9 mouse cellular contexts compared by ENCODE assay signal in the genomic region with DNA sequence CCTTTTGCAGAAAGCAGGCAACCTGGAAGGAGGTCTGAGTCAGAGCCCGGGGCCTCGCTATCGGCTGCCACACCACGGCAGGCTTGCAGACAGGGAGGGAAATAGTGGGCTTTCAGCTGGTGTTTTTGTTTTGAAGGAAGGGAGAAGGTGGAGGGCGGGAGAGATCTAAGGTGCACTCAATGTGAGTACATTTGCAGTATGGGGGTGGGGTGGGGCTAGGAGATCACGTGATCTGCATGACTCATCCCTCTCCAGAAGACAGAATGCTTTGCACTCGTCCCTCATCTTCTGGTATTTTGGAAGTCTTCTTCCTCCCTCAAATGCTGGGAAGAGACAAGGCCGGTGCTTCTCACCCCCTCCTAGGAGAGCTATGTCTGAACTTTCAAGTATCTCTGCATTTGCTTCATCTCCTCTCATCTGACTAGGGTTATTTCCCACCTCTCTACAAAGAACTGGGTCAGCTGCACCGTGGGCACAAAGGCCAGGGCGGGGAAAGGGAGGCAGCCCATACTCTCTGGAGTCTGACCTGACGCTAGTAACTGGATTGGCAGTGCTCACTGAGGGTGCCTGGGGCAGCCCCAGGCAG.
A peak's percentile ranks its signal among the peaks of the same experiment; 100 is the strongest.
DNase-seq lines count a peak whose midpoint lies in the region; ATAC-seq and TF ChIP-seq lines count a peak whose summit lies in the region.
"Had no signal": no experiment of that assay in that cellular context is flagged by ENCODE, and none has a peak within 500 bp of the region (broad histone marks: within the 10 kb centered on the region; RNA-seq: fewer than 3 reads in every experiment).

No protein-coding gene starts in this region.

- no peak for TF ChIP-seq CTCF in gastrocnemius, adult 2 months (IDR thresholded peaks at IDR 0.05)

- intact Hi-C loops in gastrocnemius, adult 2 months (cut with DNase I) = no loop called here

- H3K9me3 ChIP-seq in liver, embryonic 12.5 days (replicated peaks) = no peaks in the 10 kb centered on the region; the same call in 1 of the 2 replicates
- H3K9me3 ChIP-seq in forebrain, embryonic 14.5 days (replicated peaks; ENCODE audit: control insufficient read depth, low read length) = no peaks in the 10 kb centered on the region
- H3K9me3 ChIP-seq: midbrain, embryonic 12.5 days had no signal

- peak overlapping the region; percentile 22; the same call in 1 of the 2 replicates for H3K4me2 ChIP-seq in liver, embryonic 12.5 days
- H3K4me2 ChIP-seq in forebrain, embryonic 14.5 days (ENCODE audit: low read length) = no peak overlapping the region
- H3K4me2 ChIP-seq: midbrain, embryonic 12.5 days had no signal

- H3K4me1 ChIP-seq in liver, embryonic 12.5 days = peaks cover 20% of the 10 kb centered on the region
- H3K4me1 ChIP-seq in forebrain, embryonic 14.5 days (ENCODE audit: control insufficient read depth, insufficient read depth, low read length) = no peaks in the 10 kb centered on the region
- H3K4me1 ChIP-seq: midbrain, embryonic 12.5 days had no signal

- no peak overlapping the region for H3K4me3 ChIP-seq in liver, embryonic 12.5 days
- H3K4me3 ChIP-seq in gastrocnemius, adult 2 months = no peak overlapping the region
- no peak overlapping the region for H3K4me3 ChIP-seq in forebrain, embryonic 14.5 days (ENCODE audit: low read depth, low read length)
- H3K4me3 ChIP-seq: midbrain, embryonic 12.5 days had no signal

- H3K27ac ChIP-seq in liver, embryonic 12.5 days = no peak overlapping the region; the same call in 1 of the 2 replicates
- no peak overlapping the region for H3K27ac ChIP-seq in gastrocnemius, adult 2 months
- no peak overlapping the region for H3K27ac ChIP-seq in forebrain, embryonic 14.5 days (ENCODE audit: low read depth, low read length)
- H3K27ac ChIP-seq: midbrain, embryonic 12.5 days had no signal

- peak; percentile 71 for ATAC-seq in liver, embryonic 12.5 days
- no peak for ATAC-seq in forebrain, embryonic 14.5 days

- 0 out of 2 replicates have a peak, but pooled peaks cover 6% of the 10 kb centered on the region for H3K27me3 ChIP-seq in liver, embryonic 12.5 days (replicated peaks)
- no peaks in the 10 kb centered on the region for H3K27me3 ChIP-seq in forebrain, embryonic 14.5 days (replicated peaks; ENCODE audit: control insufficient read depth, insufficient read depth, low read length)

- no peaks in the 10 kb centered on the region for H3K36me3 ChIP-seq in liver, embryonic 12.5 days
- H3K36me3 ChIP-seq in forebrain, embryonic 14.5 days (ENCODE audit: control insufficient read depth, insufficient read depth, low read length) = no peaks in the 10 kb centered on the region
- H3K36me3 ChIP-seq: midbrain, embryonic 12.5 days had no signal

- no peak overlapping the region for H3K9ac ChIP-seq in liver, embryonic 12.5 days
- no peak overlapping the region for H3K9ac ChIP-seq in forebrain, embryonic 14.5 days (ENCODE audit: low read length)
- H3K9ac ChIP-seq: midbrain, embryonic 12.5 days had no signal

- WGBS in liver, embryonic 12.5 days (ENCODE audit: insufficient replicate concordance) = 29% methylated on average over 11 of the region's 11 CpGs
- WGBS in forebrain, embryonic 14.5 days = 57% methylated on average over 11 of the region's 11 CpGs

- peak; percentile 60 for DNase-seq in cerebellum, adult 9-10 months
- DNase-seq in cerebellum, adult 8-10 months = no peak
- DNase-seq in 416B (ENCODE audit: low read depth) = peak; percentile 86
- DNase-seq in adrenal gland, postnatal 25 days = peak; percentile 30
- DNase-seq in spleen, adult 18-20 months = no peak
- DNase-seq in gastrocnemius, adult 2 months = no peak
- DNase-seq in forebrain, embryonic 14.5 days (ENCODE audit: low spot score) = no peak

Comparison
In these comparisons a context has a peak if more than half of its experiments do, and no peak if none do; other contexts are left out.
1. DNase-seq: peak in cerebellum, adult 9-10 months (single experiment), 416B (single experiment) and adrenal gland, postnatal 25 days (single experiment); none in cerebellum, adult 8-10 months (single experiment), spleen, adult 18-20 months (0 of 2), gastrocnemius, adult 2 months (single experiment) and forebrain, embryonic 14.5 days (single experiment).